Mouse (Mus musculus): ENCODE results near the gene Hs3st4. TPM values are rescaled to one million over a fixed set of nuclear protein-coding genes. Genes with fewer than 3 reads are reported as not detected.
A peak's percentile ranks its signal among the peaks of the same experiment; 100 is the strongest.

The Hs3st4 gene
- polyA plus RNA-seq, 1 experiment from 2014 or later = 0.06 TPM

GRCm38 (mm10) chr7:123981435-123981834, 1.2 kb upstream of the Hs3st4 start:
- H3K9me3 ChIP-seq (ENCODE audit: control insufficient read depth, low read length) = no peaks in the 10 kb centered on the region
- no peak overlapping the region for H3K4me2 ChIP-seq (replicated peaks; ENCODE audit: low read depth)
- no peaks in the 10 kb centered on the region for H3K4me1 ChIP-seq (replicated peaks; ENCODE audit: control insufficient read depth, insufficient read depth)
- TF ChIP-seq CTCF (IDR thresholded peaks at IDR 0.05; ENCODE audit: low read depth) = no peak
- no peak for TF ChIP-seq EP300 (optimal IDR thresholded peaks at IDR 0.05)
- no peak overlapping the region for H3K27ac ChIP-seq (replicated peaks)
- H3K27me3 ChIP-seq (ENCODE audit: control insufficient read depth, insufficient read depth, low read length) = peaks cover 23% of the 10 kb centered on the region
- no peak overlapping the region for H3K4me3 ChIP-seq (ENCODE audit: low read depth, low read length)
- no peak overlapping the region for H3K9ac ChIP-seq (ENCODE audit: low read length)
- DNase-seq (ENCODE audit: low spot score) (no peak), ATAC-seq (ENCODE audit: low FRiP score, low TSS enrichment) (no peak)
- H3K36me3 ChIP-seq (ENCODE audit: control insufficient read depth, insufficient read depth, low read length) = no peaks in the 10 kb centered on the region
- 26% methylated on average over 7 of the region's 7 CpGs for WGBS

GRCm38 (mm10) chr7:123982010-123982409, 659 bp upstream of the Hs3st4 start:
- no peaks in the 10 kb centered on the region for H3K36me3 ChIP-seq (ENCODE audit: control insufficient read depth, insufficient read depth, low read length)
- 3% methylated on average over 5 of the region's 5 CpGs for WGBS
- no peak overlapping the region for H3K27ac ChIP-seq (replicated peaks)
- DNase-seq (ENCODE audit: low spot score) (no peak), ATAC-seq (ENCODE audit: low FRiP score, low TSS enrichment) (no peak)
- H3K9ac ChIP-seq (ENCODE audit: low read length) = no peak overlapping the region
- H3K4me2 ChIP-seq (replicated peaks; ENCODE audit: low read depth) = peak overlapping the region; percentile 72
- H3K4me3 ChIP-seq (ENCODE audit: low read depth, low read length) = peak overlapping the region; percentile 39; the same call in 1 of the 2 replicates
- no peak for TF ChIP-seq CTCF (IDR thresholded peaks at IDR 0.05; ENCODE audit: low read depth)
- TF ChIP-seq EP300 (optimal IDR thresholded peaks at IDR 0.05) = no peak
- peaks cover 25% of the 10 kb centered on the region for H3K27me3 ChIP-seq (ENCODE audit: control insufficient read depth, insufficient read depth, low read length)
- H3K4me1 ChIP-seq (replicated peaks; ENCODE audit: control insufficient read depth, insufficient read depth) = no peaks in the 10 kb centered on the region
- H3K9me3 ChIP-seq (ENCODE audit: control insufficient read depth, low read length) = no peaks in the 10 kb centered on the region

GRCm38 (mm10) chr7:123983177-123984046, 743 bp downstream of the Hs3st4 start:
- 1% methylated on average over 72 of the region's 97 CpGs for WGBS
- Histone ChIP-seq H3K4me1 (replicated peaks; ENCODE audit: control insufficient read depth, insufficient read depth) (no peaks in the 10 kb centered on the region), H3K9me3 (ENCODE audit: control insufficient read depth, low read length) (no peaks in the 10 kb centered on the region), H3K9ac (ENCODE audit: low read length) (no peak overlapping the region), H3K36me3 (ENCODE audit: control insufficient read depth, insufficient read depth, low read length) (no peaks in the 10 kb centered on the region), H3K4me3 (ENCODE audit: low read depth, low read length) (peak overlapping the region; percentile 31), H3K4me2 (replicated peaks; ENCODE audit: low read depth) (peak overlapping the region; percentile 72), H3K27ac (replicated peaks) (no peak overlapping the region), H3K27me3 (ENCODE audit: control insufficient read depth, insufficient read depth, low read length) (peaks cover 25% of the 10 kb centered on the region)
- no peak; the same call in 1 of the 2 replicates for ATAC-seq (ENCODE audit: low FRiP score, low TSS enrichment)
- no peak for DNase-seq (ENCODE audit: low spot score)
- TF ChIP-seq EP300 (optimal IDR thresholded peaks at IDR 0.05) (no peak), CTCF (IDR thresholded peaks at IDR 0.05; ENCODE audit: low read depth) (no peak)

- H3K27me3 ChIP-seq (ENCODE audit: control insufficient read depth, insufficient read depth, low read length) = no peaks in the 10 kb centered on the region
- TF ChIP-seq CTCF (IDR thresholded peaks at IDR 0.05; ENCODE audit: low read depth) = no peak
- TF ChIP-seq EP300 (optimal IDR thresholded peaks at IDR 0.05) = no peak
- H3K9me3 ChIP-seq (ENCODE audit: control insufficient read depth, low read length) = no peaks in the 10 kb centered on the region
- H3K4me2 ChIP-seq (replicated peaks; ENCODE audit: low read depth) = no peak overlapping the region
- no peak overlapping the region for H3K9ac ChIP-seq (ENCODE audit: low read length)
- DNase-seq (ENCODE audit: low spot score) = no peak
- H3K27ac ChIP-seq (replicated peaks) = no peak overlapping the region
- ATAC-seq (ENCODE audit: low FRiP score, low TSS enrichment) = no peak
- H3K36me3 ChIP-seq (ENCODE audit: control insufficient read depth, insufficient read depth, low read length) = no peaks in the 10 kb centered on the region
- H3K4me3 ChIP-seq (ENCODE audit: low read depth, low read length) = no peak overlapping the region
- 61% methylated on average over 3 of the region's 3 CpGs for WGBS
- no peaks in the 10 kb centered on the region for H3K4me1 ChIP-seq (replicated peaks; ENCODE audit: control insufficient read depth, insufficient read depth)
Observed at GRCm38 (mm10) chr7:123992121-123992520, 9.5 kb downstream of the Hs3st4 start.

- Histone ChIP-seq H3K27ac (replicated peaks) (no peak overlapping the region), H3K9me3 (ENCODE audit: control insufficient read depth, low read length) (no peaks in the 10 kb centered on the region), H3K27me3 (ENCODE audit: control insufficient read depth, insufficient read depth, low read length) (no peaks in the 10 kb centered on the region), H3K9ac (ENCODE audit: low read length) (no peak overlapping the region), H3K4me3 (ENCODE audit: low read depth, low read length) (no peak overlapping the region), H3K36me3 (ENCODE audit: control insufficient read depth, insufficient read depth, low read length) (no peaks in the 10 kb centered on the region), H3K4me2 (replicated peaks; ENCODE audit: low read depth) (no peak overlapping the region), H3K4me1 (replicated peaks; ENCODE audit: control insufficient read depth, insufficient read depth) (no peaks in the 10 kb centered on the region)
- 36% methylated on average over 3 of the region's 3 CpGs for WGBS
- DNase-seq (ENCODE audit: low spot score) (no peak), ATAC-seq (ENCODE audit: low FRiP score, low TSS enrichment) (no peak)
- TF ChIP-seq EP300 (optimal IDR thresholded peaks at IDR 0.05) (no peak), CTCF (IDR thresholded peaks at IDR 0.05; ENCODE audit: low read depth) (no peak)
Observed at GRCm38 (mm10) chr7:123997266-123997665, 14.6 kb downstream of the Hs3st4 start.

- no peak for DNase-seq (ENCODE audit: low spot score)
- ATAC-seq (ENCODE audit: low FRiP score, low TSS enrichment) = no peak
- Histone ChIP-seq H3K27me3 (ENCODE audit: control insufficient read depth, insufficient read depth, low read length) (no peaks in the 10 kb centered on the region), H3K36me3 (ENCODE audit: control insufficient read depth, insufficient read depth, low read length) (no peaks in the 10 kb centered on the region), H3K4me1 (replicated peaks; ENCODE audit: control insufficient read depth, insufficient read depth) (no peaks in the 10 kb centered on the region), H3K9me3 (ENCODE audit: control insufficient read depth, low read length) (no peaks in the 10 kb centered on the region), H3K4me2 (replicated peaks; ENCODE audit: low read depth) (no peak overlapping the region), H3K4me3 (ENCODE audit: low read depth, low read length) (no peak overlapping the region), H3K9ac (ENCODE audit: low read length) (no peak overlapping the region), H3K27ac (replicated peaks) (no peak overlapping the region)
- WGBS = 50% methylated on average over 7 of the region's 7 CpGs
- TF ChIP-seq CTCF (IDR thresholded peaks at IDR 0.05; ENCODE audit: low read depth) (no peak), EP300 (optimal IDR thresholded peaks at IDR 0.05) (no peak)
Observed at GRCm38 (mm10) chr7:123998601-123999000, 15.9 kb downstream of the Hs3st4 start.
